Mouse (Mus musculus): ENCODE measurements at regions not wholly inside any gene's neighbourhood (a gene's known extent, or its start where the extent isn't known, plus 50 kb on each side); places are given as distances from the start of the nearest gene placed in this dataset.
A peak's percentile ranks its signal among the peaks of the same experiment; 100 is the strongest.

GRCm38 (mm10) chr7:64075696-64076313 is 77.8 kb upstream of the Trpm1 start:
- H3K9me3 ChIP-seq, result no peaks in the 10 kb centered on the region
- H3K36me3 ChIP-seq, result no peaks in the 10 kb centered on the region
- no peaks in the 10 kb centered on the region for H3K4me1 ChIP-seq
- H3K27ac ChIP-seq, result no peak overlapping the region
- 81% methylated on average over 1 of the region's 1 CpGs for WGBS
- no peak overlapping the region for H3K9ac ChIP-seq
- no peak overlapping the region for H3K4me3 ChIP-seq (replicated peaks)
- H3K4me2 ChIP-seq, result no peak overlapping the region
- H3K27me3 ChIP-seq (replicated peaks), result no peaks in the 10 kb centered on the region
- ATAC-seq (ENCODE audit: insufficient read depth, low FRiP score, low read depth), result no peak

GRCm38 (mm10) chr7:64074661-64075234 is 78.9 kb upstream of the Trpm1 start:
- no peaks in the 10 kb centered on the region for H3K4me1 ChIP-seq
- ATAC-seq (ENCODE audit: insufficient read depth, low FRiP score, low read depth), result no peak
- no peaks in the 10 kb centered on the region for H3K36me3 ChIP-seq
- no peak overlapping the region for H3K4me3 ChIP-seq (replicated peaks)
- WGBS, result 88% methylated on average over 4 of the region's 4 CpGs
- H3K9me3 ChIP-seq, result no peaks in the 10 kb centered on the region
- no peak overlapping the region for H3K4me2 ChIP-seq
- no peak overlapping the region for H3K9ac ChIP-seq
- no peaks in the 10 kb centered on the region for H3K27me3 ChIP-seq (replicated peaks)
- no peak overlapping the region for H3K27ac ChIP-seq

GRCm38 (mm10) chr7:64074186-64074585 is 79.4 kb upstream of the Trpm1 start:
- Histone ChIP-seq H3K9me3 (no peaks in the 10 kb centered on the region), H3K4me3 (replicated peaks) (no peak overlapping the region), H3K36me3 (no peaks in the 10 kb centered on the region), H3K4me1 (no peaks in the 10 kb centered on the region), H3K9ac (no peak overlapping the region), H3K4me2 (no peak overlapping the region), H3K27me3 (replicated peaks) (no peaks in the 10 kb centered on the region), H3K27ac (no peak overlapping the region)
- WGBS, result 82% methylated on average over 4 of the region's 4 CpGs
- ATAC-seq (ENCODE audit: insufficient read depth, low FRiP score, low read depth), result no peak; the same call in 1 of the 2 replicates

- Histone ChIP-seq H3K9ac (no peak overlapping the region), H3K4me3 (replicated peaks) (no peak overlapping the region), H3K36me3 (no peaks in the 10 kb centered on the region), H3K4me2 (no peak overlapping the region), H3K4me1 (no peaks in the 10 kb centered on the region), H3K27me3 (replicated peaks) (no peaks in the 10 kb centered on the region), H3K9me3 (no peaks in the 10 kb centered on the region), H3K27ac (no peak overlapping the region)
- 87% methylated on average over 3 of the region's 3 CpGs for WGBS
- no peak for ATAC-seq (ENCODE audit: insufficient read depth, low FRiP score, low read depth)
These were observed 79.9 kb upstream of the Trpm1 start for GRCm38 (mm10) chr7:64073781-64074180.

- H3K4me1 ChIP-seq, result no peaks in the 10 kb centered on the region
- no peak for ATAC-seq (ENCODE audit: insufficient read depth, low FRiP score, low read depth)
- H3K4me3 ChIP-seq (replicated peaks), result no peak overlapping the region
- no peak overlapping the region for H3K4me2 ChIP-seq
- no peaks in the 10 kb centered on the region for H3K9me3 ChIP-seq
- WGBS, result 84% methylated on average over 5 of the region's 5 CpGs
- no peaks in the 10 kb centered on the region for H3K27me3 ChIP-seq (replicated peaks)
- no peak overlapping the region for H3K27ac ChIP-seq
- no peak overlapping the region for H3K9ac ChIP-seq
- H3K36me3 ChIP-seq, result no peaks in the 10 kb centered on the region
These were observed 82.7 kb upstream of the Trpm1 start for GRCm38 (mm10) chr7:64070930-64071329.

GRCm38 (mm10) chr7:64065529-64066247 is 87.9 kb upstream of the Trpm1 start:
- WGBS, result 81% methylated on average over 23 of the region's 23 CpGs
- no peak overlapping the region for H3K27ac ChIP-seq

GRCm38 (mm10) chr7:64064460-64065241 is 89.0 kb upstream of the Trpm1 start:
- Histone ChIP-seq H3K4me3 (replicated peaks) (no peak overlapping the region), H3K9ac (no peak overlapping the region), H3K9me3 (no peaks in the 10 kb centered on the region), H3K27me3 (replicated peaks) (no peaks in the 10 kb centered on the region), H3K4me2 (no peak overlapping the region), H3K27ac (no peak overlapping the region), H3K4me1 (no peaks in the 10 kb centered on the region), H3K36me3 (no peaks in the 10 kb centered on the region)
- peak; percentile 35; the same call in 1 of the 2 replicates for ATAC-seq (ENCODE audit: insufficient read depth, low FRiP score, low read depth)
- WGBS, result 69% methylated on average over 7 of the region's 7 CpGs

More at GRCm38 (mm10) chr7:64065529-64066247, 87.9 kb upstream of the Trpm1 start:
- no peaks in the 10 kb centered on the region for H3K4me1 ChIP-seq
- no peak overlapping the region for H3K4me2 ChIP-seq
- H3K36me3 ChIP-seq, result no peaks in the 10 kb centered on the region
- no peaks in the 10 kb centered on the region for H3K9me3 ChIP-seq
- no peaks in the 10 kb centered on the region for H3K27me3 ChIP-seq (replicated peaks)
- no peak overlapping the region for H3K4me3 ChIP-seq (replicated peaks)
- ATAC-seq (ENCODE audit: insufficient read depth, low FRiP score, low read depth), result no peak
- H3K9ac ChIP-seq, result no peak overlapping the region

GRCm38 (mm10) chr7:64061170-64061569 is 92.5 kb upstream of the Trpm1 start:
- peaks cover 5% of the 10 kb centered on the region; the same call in 1 of the 2 replicates for H3K4me1 ChIP-seq
- H3K27me3 ChIP-seq (replicated peaks), result no peaks in the 10 kb centered on the region
- H3K9ac ChIP-seq, result no peak overlapping the region
- ATAC-seq (ENCODE audit: insufficient read depth, low FRiP score, low read depth), result no peak
- WGBS, result 64% methylated on average over 4 of the region's 4 CpGs
- H3K4me2 ChIP-seq, result no peak overlapping the region
- no peak overlapping the region for H3K27ac ChIP-seq
- no peaks in the 10 kb centered on the region for H3K36me3 ChIP-seq
- H3K4me3 ChIP-seq (replicated peaks), result no peak overlapping the region
- H3K9me3 ChIP-seq, result no peaks in the 10 kb centered on the region

GRCm38 (mm10) chr7:64060582-64060981 is 93.1 kb upstream of the Trpm1 start:
- no peak overlapping the region for H3K4me2 ChIP-seq
- 88% methylated on average over 1 of the region's 1 CpGs for WGBS
- no peaks in the 10 kb centered on the region for H3K9me3 ChIP-seq
- H3K4me1 ChIP-seq, result peaks cover 5% of the 10 kb centered on the region; the same call in 1 of the 2 replicates
- no peaks in the 10 kb centered on the region for H3K36me3 ChIP-seq
- no peaks in the 10 kb centered on the region for H3K27me3 ChIP-seq (replicated peaks)
- no peak overlapping the region for H3K9ac ChIP-seq
- ATAC-seq (ENCODE audit: insufficient read depth, low FRiP score, low read depth), result no peak
- no peak overlapping the region for H3K4me3 ChIP-seq (replicated peaks)
- no peak overlapping the region for H3K27ac ChIP-seq

GRCm38 (mm10) chr7:64060051-64060450 is 93.6 kb upstream of the Trpm1 start:
- Histone ChIP-seq H3K9ac (no peak overlapping the region), H3K4me3 (replicated peaks) (no peak overlapping the region), H3K36me3 (no peaks in the 10 kb centered on the region), H3K4me2 (no peak overlapping the region), H3K27me3 (replicated peaks) (no peaks in the 10 kb centered on the region), H3K9me3 (no peaks in the 10 kb centered on the region), H3K4me1 (peaks cover 5% of the 10 kb centered on the region; the same call in 1 of the 2 replicates), H3K27ac (no peak overlapping the region)
- ATAC-seq (ENCODE audit: insufficient read depth, low FRiP score, low read depth), result no peak
- 4% methylated on average over 1 of the region's 1 CpGs for WGBS

GRCm38 (mm10) chr7:64058282-64058872 is 95.3 kb upstream of the Trpm1 start:
- 27% methylated on average over 4 of the region's 4 CpGs for WGBS
- Histone ChIP-seq H3K36me3 (no peaks in the 10 kb centered on the region), H3K27ac (peak overlapping the region; percentile 21; the same call in 1 of the 2 replicates), H3K4me3 (replicated peaks) (no peak overlapping the region), H3K27me3 (replicated peaks) (no peaks in the 10 kb centered on the region), H3K4me1 (peaks cover 5% of the 10 kb centered on the region; the same call in 1 of the 2 replicates), H3K4me2 (no peak overlapping the region), H3K9me3 (no peaks in the 10 kb centered on the region), H3K9ac (no peak overlapping the region)
- ATAC-seq (ENCODE audit: insufficient read depth, low FRiP score, low read depth), result no peak

Data from stomach, embryonic 15.5 days (tissue).